Mouse (Mus musculus): ENCODE measurements around the gene Dusp11. TPM values are rescaled to one million over a fixed set of nuclear protein-coding genes. Genes with fewer than 3 reads are reported as not detected.

Dusp11 gene
- total and polyA plus RNA-seq, 3 experiments, result 33.2 to 46.6 (median 35.7) TPM

- TF ChIP-seq SIN3A (IDR thresholded peaks at IDR 0.05; ENCODE audit: low read length) (peak; percentile 51; the same call in 1 of the 2 replicates), CHD2 (IDR thresholded peaks at IDR 0.05; ENCODE audit: low read length) (no peak)
These were observed at the start of gene Dusp11 (continued) for GRCm38 (mm10) chr6:85961101-85962091.

GRCm38 (mm10) chr6:86009980-86010379, 48.5 kb upstream of the Dusp11 start:
- Histone ChIP-seq H3K9me3 (replicated peaks; ENCODE audit: low read length) (peaks cover 2% of the 10 kb centered on the region), H3K4me1 (ENCODE audit: control insufficient read depth in 1 of 2, insufficient read depth in 2 of 2) (no peaks in the 10 kb centered on the region; a peak in 1 of 4 replicates), H3K4me2 (ENCODE audit: insufficient read depth, low read depth, poor library complexity, severe bottlenecking) (no peak overlapping the region), H3K27ac (ENCODE audit: insufficient read depth, low read depth) (no peak overlapping the region), H3K36me3 (replicated peaks in 1 of 2; ENCODE audit: control insufficient read depth in 1 of 2, insufficient read depth in 1 of 2, low read length in 1 of 2) (no peaks in the 10 kb centered on the region), H3K27me3 (replicated peaks) (peaks cover 55% of the 10 kb centered on the region), H3K4me3 (replicated peaks in 1 of 3; ENCODE audit: low read depth in 2 of 3, low read length in 2 of 3, poor library complexity in 1 of 3) (no peak overlapping the region), H3K9ac (ENCODE audit: insufficient read depth, low read depth) (no peak overlapping the region), H3K79me2 (replicated peaks; ENCODE audit: control insufficient read depth, extremely low read depth, insufficient read depth, poor library complexity, severe bottlenecking) (no peaks in the 10 kb centered on the region)
- TF ChIP-seq SIN3A (IDR thresholded peaks at IDR 0.05; ENCODE audit: low read length) (no peak), NRF1 (IDR thresholded peaks at IDR 0.05; ENCODE audit: low read depth, low read length) (no peak), MAFK (IDR thresholded peaks at IDR 0.05; ENCODE audit: insufficient replicate concordance, low read length) (no peak), SMC3 (IDR thresholded peaks at IDR 0.05; ENCODE audit: low read depth, low read length) (peak; percentile 70), RAD21 (IDR thresholded peaks at IDR 0.05; ENCODE audit: low read depth, low read length) (peak; percentile 58), IRF4 (IDR thresholded peaks at IDR 0.05; ENCODE audit: low read depth, low read length) (0 out of 2 replicates have a peak, but pooled peaks have one; percentile 15), ETS1 (conservative IDR thresholded peaks at IDR 0.05; ENCODE audit: low read depth, low read length) (no peak), CTCF (conservative IDR thresholded peaks at IDR 0.05 in 1 of 2, IDR thresholded peaks at IDR 0.05 in 1 of 2; ENCODE audit: low read depth in 2 of 2, low read length in 2 of 2) (peak; percentile 57 to 77)
- dilution Hi-C loops (cut with MboI; ENCODE audit: extremely low pct_ligation_motif_present, extremely low pct_unique_long_range_greater_than_20kb, low sequenced_read_pairs) (no loop called here), in situ Hi-C loops (cut with MboI; ENCODE audit: low pct_ligation_motif_present, low pct_unique_long_range_greater_than_20kb, low sequenced_read_pairs) (loop anchor here (5.0 to 25.0 kb wide), 3 partner anchors 38 to 352 kb away; partner anchors contain the start of genes Fam136a and Snrpg)
- DNase-seq (ENCODE audit: extremely low read depth), result peak; percentile 44

- H3K4me2 ChIP-seq (ENCODE audit: insufficient read depth, low read depth, poor library complexity, severe bottlenecking), result peak overlapping the region; percentile 58; the same call in 1 of the 2 replicates
- dilution Hi-C loops (cut with MboI; ENCODE audit: extremely low pct_ligation_motif_present, extremely low pct_unique_long_range_greater_than_20kb, low sequenced_read_pairs) (no loop called here), in situ Hi-C loops (cut with MboI; ENCODE audit: low pct_ligation_motif_present, low pct_unique_long_range_greater_than_20kb, low sequenced_read_pairs) (loop anchor here (5.0 to 25.0 kb wide), 3 partner anchors 32 to 358 kb away; partner anchors contain the start of genes Fam136a and Snrpg)
- no peaks in the 10 kb centered on the region for H3K79me2 ChIP-seq (replicated peaks; ENCODE audit: control insufficient read depth, extremely low read depth, insufficient read depth, poor library complexity, severe bottlenecking)
- no peak overlapping the region for H3K27ac ChIP-seq (ENCODE audit: insufficient read depth, low read depth)
- no peaks in the 10 kb centered on the region for H3K36me3 ChIP-seq (replicated peaks in 1 of 2; ENCODE audit: control insufficient read depth in 1 of 2, insufficient read depth in 1 of 2, low read length in 1 of 2)
- peaks cover 0 to 3% of the 10 kb centered on the region in 2 experiments; a peak in 2 of 4 replicates for H3K4me1 ChIP-seq (ENCODE audit: control insufficient read depth in 1 of 2, insufficient read depth in 2 of 2)
- H3K27me3 ChIP-seq (replicated peaks), result peaks cover 18% of the 10 kb centered on the region
- no peak overlapping the region for H3K9ac ChIP-seq (ENCODE audit: insufficient read depth, low read depth)
- TF ChIP-seq CTCF (conservative IDR thresholded peaks at IDR 0.05 in 1 of 2, IDR thresholded peaks at IDR 0.05 in 1 of 2; ENCODE audit: low read depth in 2 of 2, low read length in 2 of 2), result peak; percentile 77 to 91
- no peak for TF ChIP-seq KAT2A (IDR thresholded peaks at IDR 0.05; ENCODE audit: insufficient replicate concordance, low read length)
- TF ChIP-seq UBTF (IDR thresholded peaks at IDR 0.05; ENCODE audit: low read depth, low read length), result no peak
- no peak for TF ChIP-seq TBP (conservative IDR thresholded peaks at IDR 0.05; ENCODE audit: low read depth, low read length)
- no peak for TF ChIP-seq TCF12 (IDR thresholded peaks at IDR 0.05; ENCODE audit: low read depth, low read length)
- TF ChIP-seq PAX5 (IDR thresholded peaks at IDR 0.05; ENCODE audit: low read length), result no peak
- TF ChIP-seq SMC3 (IDR thresholded peaks at IDR 0.05; ENCODE audit: low read depth, low read length), result peak; percentile 79
- TF ChIP-seq NRF1 (IDR thresholded peaks at IDR 0.05; ENCODE audit: low read depth, low read length), result no peak
- TF ChIP-seq POLR2AphosphoS2 (IDR thresholded peaks at IDR 0.05; ENCODE audit: low read depth, low read length), result no peak
- TF ChIP-seq RAD21 (IDR thresholded peaks at IDR 0.05; ENCODE audit: low read depth, low read length), result peak; percentile 80
- H3K9me3 ChIP-seq (replicated peaks; ENCODE audit: low read length), result peaks cover 9% of the 10 kb centered on the region
- peak; percentile 80 for DNase-seq (ENCODE audit: extremely low read depth)
- no peak overlapping the region for H3K4me3 ChIP-seq (replicated peaks in 1 of 3; ENCODE audit: low read depth in 2 of 3, low read length in 2 of 3, poor library complexity in 1 of 3)
These were observed 43.0 kb upstream of the Dusp11 start for GRCm38 (mm10) chr6:86004271-86005148.
